Mouse (Mus musculus): ENCODE data around the gene Olfr1340. TPM values are rescaled to one million over a fixed set of nuclear protein-coding genes. Genes with fewer than 3 reads are reported as not detected.

Olfr1340 gene
- polyA plus RNA-seq, 1 experiment from 2014 or later, result not detected

DNA sequence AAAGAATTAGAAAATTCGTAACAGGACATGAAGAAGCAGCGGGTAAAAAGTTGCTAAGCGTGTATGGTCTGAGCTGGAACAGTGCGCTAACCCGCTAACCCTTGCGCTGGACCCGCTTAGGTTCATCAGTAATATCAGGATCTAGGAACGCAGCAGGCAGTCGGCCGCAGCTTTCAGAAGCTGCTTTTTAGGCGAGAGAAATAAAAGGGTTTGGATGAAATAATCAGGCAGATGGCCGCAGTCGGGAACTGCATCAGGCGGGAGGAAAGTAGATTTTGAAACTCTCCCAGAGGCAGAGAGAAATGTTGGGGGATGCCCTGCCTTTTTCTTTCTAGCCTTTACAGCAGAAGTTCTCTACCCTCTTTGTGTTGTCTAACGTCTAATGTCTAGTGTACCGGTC, 21.9 kb downstream of the Olfr1340 start:
- TF ChIP-seq CTCF (IDR thresholded peaks at IDR 0.05), result no peak
- CTCF ChIA-PET, result no interaction called here
- ATAC-seq (no peak), DNase-seq (ENCODE audit: low read depth, low spot score) (no peak)
- POLR2A ChIA-PET, result no interaction called here
- no peaks in the 10 kb centered on the region for H3K27me3 ChIP-seq
- in situ Hi-C loops (cut with MboI; ENCODE audit: low pct_unique_long_range_greater_than_20kb), result no loop called here

DNA sequence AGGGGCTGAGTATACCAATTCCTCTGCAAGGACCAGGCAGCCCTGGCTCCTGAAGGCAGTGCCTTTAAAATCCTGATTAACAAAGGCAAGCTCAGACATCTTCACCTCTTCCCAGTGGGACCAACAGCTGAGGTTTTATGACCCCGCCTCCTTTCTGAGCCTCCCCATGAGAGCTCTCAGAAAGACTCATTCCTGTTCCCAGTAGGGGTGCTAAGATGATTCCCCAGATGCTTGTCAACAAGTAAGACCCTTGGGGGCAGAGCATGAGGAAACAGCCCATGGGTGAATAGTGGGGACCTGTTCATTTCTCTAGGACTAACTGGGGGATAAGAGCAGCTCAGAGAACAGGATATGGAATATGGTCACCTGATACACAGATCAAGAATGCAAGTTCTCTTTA, 38.7 kb downstream of the Olfr1340 start, which contains the start of gene Olfr1338:
Gene Olfr1338 (minus strand): TSS at position 101 of the 400 bp plus-strand sequence.
- no peak for DNase-seq (ENCODE audit: low read depth, low spot score)
- ChIA-PET CTCF (no interaction called here), POLR2A (no interaction called here)
- H3K27me3 ChIP-seq, result no peaks in the 10 kb centered on the region
- ATAC-seq, result no peak
- in situ Hi-C loops (cut with MboI; ENCODE audit: low pct_unique_long_range_greater_than_20kb), result no loop called here
- TF ChIP-seq CTCF (IDR thresholded peaks at IDR 0.05), result no peak

Other genes starting within 250 kb of the Olfr1340 start
- not detected for gene Tie1, start 230.1 kb upstream of the Olfr1340 start, polyA plus RNA-seq (2021)
- not detected for gene 2610528J11Rik, start 193.1 kb upstream of the Olfr1340 start, polyA plus RNA-seq (2021)
- 0.42 TPM for gene Tmem125, start 176.1 kb upstream of the Olfr1340 start, polyA plus RNA-seq (2021)
- gene Cfap57, start 99.4 kb upstream of the Olfr1340 start, polyA plus RNA-seq (2021), result 0.04 TPM
- gene Ebna1bp2, start 99.3 kb upstream of the Olfr1340 start, polyA plus RNA-seq (2021), result 75.4 TPM
- gene Olfr62, start 61.2 kb upstream of the Olfr1340 start, polyA plus RNA-seq (2021), result not detected
- gene Olfr1342, start 27.4 kb upstream of the Olfr1340 start, polyA plus RNA-seq (2021), result not detected
- not detected for gene Olfr1341, start 16.6 kb upstream of the Olfr1340 start, polyA plus RNA-seq (2021)
- gene Olfr1339, start 12.0 kb downstream of the Olfr1340 start, polyA plus RNA-seq (2021), result not detected
- not detected for gene Olfr1338, start 38.6 kb downstream of the Olfr1340 start, polyA plus RNA-seq (2021)
- not detected for gene Olfr1337, start 62.4 kb downstream of the Olfr1340 start, polyA plus RNA-seq (2021)
- gene Olfr1335, start 89.8 kb downstream of the Olfr1340 start, polyA plus RNA-seq (2021), result not detected
- not detected for gene Olfr1333, start 116.1 kb downstream of the Olfr1340 start, polyA plus RNA-seq (2021)
- not detected for gene Olfr1331, start 144.5 kb downstream of the Olfr1340 start, polyA plus RNA-seq (2021)
- not detected for gene Olfr1330, start 168.5 kb downstream of the Olfr1340 start, polyA plus RNA-seq (2021)
- gene Olfr1329, start 197.3 kb downstream of the Olfr1340 start, polyA plus RNA-seq (2021), result not detected
- not detected for gene Olfr1328, start 218.5 kb downstream of the Olfr1340 start, polyA plus RNA-seq (2021)
- gene Lao1, start 241.4 kb downstream of the Olfr1340 start, polyA plus RNA-seq (2021), result not detected